22 mouse cellular contexts compared by ENCODE assay signal in the genomic region with DNA sequence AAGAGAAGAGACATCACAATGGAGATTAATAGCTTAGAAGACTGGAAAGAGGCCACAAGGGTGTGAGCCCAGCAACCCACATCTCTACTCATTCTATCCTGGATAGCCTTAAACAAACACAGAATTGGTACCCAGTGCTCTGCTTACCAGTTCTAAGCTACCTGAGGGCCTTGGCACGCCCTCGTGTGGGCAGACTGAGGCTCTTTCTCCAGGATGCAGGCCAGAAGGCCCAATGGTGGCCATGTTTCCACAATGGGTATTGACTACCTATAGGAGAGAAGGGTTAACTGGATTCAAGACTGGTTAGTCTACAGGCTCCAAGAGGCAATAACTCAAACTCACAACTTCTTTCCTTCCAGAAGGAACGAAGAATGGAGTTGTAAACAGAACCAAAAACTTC. TPM values are rescaled to one million over a fixed set of nuclear protein-coding genes. Genes with fewer than 3 reads are reported as not detected.
DNase-seq lines count a peak whose midpoint lies in the region; ATAC-seq and TF ChIP-seq lines count a peak whose summit lies in the region.
"Had no signal": no experiment of that assay in that cellular context is flagged by ENCODE, and none has a peak within 500 bp of the region (broad histone marks: within the 10 kb centered on the region; RNA-seq: fewer than 3 reads in every experiment).

No protein-coding gene starts in this region.

- ATAC-seq in neural tube, embryonic 15.5 days (ENCODE audit: low FRiP score), result no peak
- ATAC-seq in neutrophil, adult 5-6 weeks (ENCODE audit: extremely low read depth, insufficient number of reproducible peaks, low FRiP score, poor library complexity, severe bottlenecking), result 0 out of 2 replicates have a peak, but pooled peaks have one; percentile 11
- ATAC-seq: forebrain, postnatal 0 days; hindbrain, embryonic 16.5 days; midbrain, embryonic 13.5 days had no signal

- peak; percentile 53 for DNase-seq in heart, embryonic 10.5 days (ENCODE audit: low spot score)
- DNase-seq in heart, postnatal 10 days, result no peak
- DNase-seq in neural tube, embryonic 10.5 days (ENCODE audit: extremely low spot score, low spot score), result peak; percentile 11
- DNase-seq in ovary, postnatal 10 days (ENCODE audit: low spot score), result no peak
- no peak for DNase-seq in embryo, embryonic 10 days (ENCODE audit: low spot score)
- DNase-seq: adrenal gland, adult 2 months; forebrain, postnatal 0 days; gastrocnemius, adult 2 months; heart, postnatal 4 days; kidney, adult 11 months; layer of hippocampus, postnatal 36 days; right cerebral cortex, postnatal 4 days; thymus, postnatal 36 days had no signal

- intact Hi-C loops in heart, postnatal 10 days (cut with DNase I), result no loop called here

- TF ChIP-seq POLR2A in bone marrow, adult 2 months (IDR thresholded peaks at IDR 0.05; ENCODE audit: borderline replicate concordance, control insufficient read depth, low read depth, low read length), result no peak

- no peak overlapping the region for H3K4me3 ChIP-seq in heart, embryonic 10.5 days
- no peak overlapping the region for H3K4me3 ChIP-seq in neural tube, embryonic 15.5 days (replicated peaks)
- peak overlapping the region; percentile 79 for H3K4me3 ChIP-seq in bone marrow, adult 2 months (replicated peaks; ENCODE audit: control insufficient read depth, low read depth, low read length)
- H3K4me3 ChIP-seq: forebrain, embryonic 10.5 days; gastrocnemius, adult 2 months; midbrain, embryonic 13.5 days had no signal

- WGBS in heart, embryonic 10.5 days, result 50% methylated on average over 3 of the region's 3 CpGs
- 67% methylated on average over 3 of the region's 3 CpGs for WGBS in neural tube, embryonic 15.5 days
- WGBS in bone marrow, adult 2 months, result 47% methylated on average over 3 of the region's 3 CpGs

- H3K27me3 ChIP-seq in heart, embryonic 10.5 days (ENCODE audit: insufficient read depth, poor library complexity, severe bottlenecking), result peaks cover 11% of the 10 kb centered on the region
- no peaks in the 10 kb centered on the region for H3K27me3 ChIP-seq in neural tube, embryonic 15.5 days (replicated peaks)

- H3K9ac ChIP-seq in neural tube, embryonic 15.5 days (replicated peaks), result no peak overlapping the region
- H3K9ac ChIP-seq: forebrain, postnatal 0 days; midbrain, embryonic 13.5 days had no signal

- H3K9me3 ChIP-seq in heart, embryonic 10.5 days, result no peaks in the 10 kb centered on the region
- H3K9me3 ChIP-seq in neural tube, embryonic 15.5 days (replicated peaks), result no peaks in the 10 kb centered on the region
- H3K9me3 ChIP-seq: forebrain, embryonic 10.5 days; G1E; midbrain, embryonic 13.5 days had no signal

- no peaks in the 10 kb centered on the region for H3K36me3 ChIP-seq in heart, embryonic 10.5 days
- H3K36me3 ChIP-seq in neural tube, embryonic 15.5 days, result no peaks in the 10 kb centered on the region
- H3K36me3 ChIP-seq: forebrain, embryonic 10.5 days; G1E; midbrain, embryonic 13.5 days had no signal

- H3K4me1 ChIP-seq in heart, embryonic 10.5 days, result peaks cover 2% of the 10 kb centered on the region; the same call in 1 of the 2 replicates
- peaks cover under 1% of the 10 kb centered on the region; the same call in 1 of the 2 replicates for H3K4me1 ChIP-seq in neural tube, embryonic 15.5 days
- peaks cover 12% of the 10 kb centered on the region for H3K4me1 ChIP-seq in bone marrow, adult 2 months (ENCODE audit: control insufficient read depth, insufficient read depth, low read length)
- H3K4me1 ChIP-seq: midbrain, embryonic 13.5 days had no signal

- H3K4me2 ChIP-seq in neural tube, embryonic 15.5 days, result no peak overlapping the region
- H3K4me2 ChIP-seq: midbrain, embryonic 13.5 days had no signal

- no peak overlapping the region for H3K27ac ChIP-seq in heart, embryonic 10.5 days
- H3K27ac ChIP-seq in neural tube, embryonic 15.5 days (replicated peaks), result no peak overlapping the region
- H3K27ac ChIP-seq in bone marrow, adult 2 months (ENCODE audit: control insufficient read depth, insufficient read depth, low read depth, low read length, poor library complexity), result peak overlapping the region; percentile 68; the same call in 1 of the 2 replicates
- H3K27ac ChIP-seq: forebrain, embryonic 10.5 days; gastrocnemius, adult 2 months; kidney, postnatal 0 days; midbrain, embryonic 13.5 days had no signal

- peak; percentile 58 for TF ChIP-seq CTCF in bone marrow, adult 2 months (IDR thresholded peaks at IDR 0.05; ENCODE audit: control insufficient read depth, insufficient read depth, low read length)

RNA-seq across cellular contexts. Expression of a gene that starts 2.0 kb away (rescaled TPM):
- 0.43 TPM in 1 of 2 replicates, not detected in the other for polyA plus RNA-seq in heart, embryonic 10.5 days (2016; fragmentation: Nextera tagmentation; extraction: Ambion mirVana)
- total RNA-seq in heart, postnatal 10 days (2021), result under 1 TPM; 0.87 to 0.89 TPM
- 0.86 and 1.3 TPM in 2 replicates for polyA plus RNA-seq in neural tube, embryonic 15.5 days (2015; fragmentation: Nextera tagmentation; extraction: Ambion mirVana)
- polyA plus RNA-seq in bone marrow, adult 2 months (2011; ENCODE audit: insufficient read depth, insufficient read length, low replicate concordance, missing spikeins), result 34.6 and 96.1 TPM in 2 replicates
- 112 and 129 TPM in 2 replicates for total RNA-seq in neutrophil, adult 5-6 weeks (2017)
- polyA plus RNA-seq: C2C12 had no signal

Comparison
In these comparisons a context has a peak if more than half of its experiments do, and no peak if none do; other contexts are left out.
1. DNase-seq: peak in heart, embryonic 10.5 days (single experiment) and neural tube, embryonic 10.5 days (single experiment); none in heart, postnatal 10 days (0 of 2), ovary, postnatal 10 days (single experiment) and embryo, embryonic 10 days (single experiment).
2. RNA of a gene that starts 2.0 kb away (polyA plus RNA-seq): 34.6 to 96.1 TPM in bone marrow, adult 2 months; 0.86 to 1.3 TPM in neural tube, embryonic 15.5 days and 0.43 TPM in heart, embryonic 10.5 days; every median in the first group is over 10 times any median in the second.